Mouse (Mus musculus): ENCODE measurements at regions not wholly inside any gene's neighbourhood (a gene's known extent, or its start where the extent isn't known, plus 50 kb on each side); places are given as distances from the start of the nearest gene placed in this dataset.

DNA sequence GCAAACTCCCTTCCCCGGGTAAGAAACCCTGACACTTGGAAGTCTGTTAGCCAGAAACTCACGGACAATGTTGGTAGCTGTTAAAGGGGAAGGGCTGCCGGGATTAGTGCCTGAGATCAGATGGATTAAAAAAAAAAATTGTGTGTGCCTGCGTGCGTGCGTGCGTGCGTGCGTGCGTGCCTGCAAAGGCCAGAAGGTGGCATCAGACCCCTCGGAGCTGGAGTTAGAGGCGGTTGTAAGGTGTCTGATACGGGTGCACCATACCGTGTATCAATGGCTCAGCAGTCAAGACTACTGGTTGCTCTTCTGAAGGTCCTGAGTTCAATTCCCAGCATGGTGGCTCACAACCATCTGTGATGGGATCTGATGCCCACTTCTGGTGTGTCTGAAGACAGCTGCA is 59.0 kb upstream of the Ccdc167 start:
- WGBS = 78% methylated on average over 14 of the region's 14 CpGs

GRCm38 (mm10) chr17:29773339-29773738 is 56.5 kb upstream of the Ccdc167 start:
- ATAC-seq (ENCODE audit: low FRiP score, low TSS enrichment) (no peak), DNase-seq (peak; percentile 50)
- no peak overlapping the region for H3K4me3 ChIP-seq (replicated peaks; ENCODE audit: low read depth, low read length)
- no peak overlapping the region for H3K4me2 ChIP-seq (ENCODE audit: low read length)
- H3K9ac ChIP-seq (replicated peaks; ENCODE audit: low read length) = no peak overlapping the region
- H3K36me3 ChIP-seq (ENCODE audit: control insufficient read depth, insufficient read depth, low read length) = no peaks in the 10 kb centered on the region
- WGBS = 20% methylated on average over 14 of the region's 14 CpGs
- no peaks in the 10 kb centered on the region for H3K9me3 ChIP-seq (ENCODE audit: control insufficient read depth, low read length)
- H3K27me3 ChIP-seq (ENCODE audit: control insufficient read depth, insufficient read depth, low read length) = no peaks in the 10 kb centered on the region
- H3K4me1 ChIP-seq (ENCODE audit: control insufficient read depth, insufficient read depth, low read length) = no peaks in the 10 kb centered on the region; the same call in 1 of the 2 replicates
- H3K27ac ChIP-seq (replicated peaks; ENCODE audit: low read depth, low read length) = no peak overlapping the region

More for the DNA sequence above, 59.0 kb upstream of the Ccdc167 start:
- H3K4me2 ChIP-seq (ENCODE audit: low read length) = no peak overlapping the region
- no peak overlapping the region for H3K4me3 ChIP-seq (replicated peaks; ENCODE audit: low read depth, low read length)
- no peak overlapping the region for H3K27ac ChIP-seq (replicated peaks; ENCODE audit: low read depth, low read length)
- no peak for DNase-seq
- H3K9me3 ChIP-seq (ENCODE audit: control insufficient read depth, low read length) = no peaks in the 10 kb centered on the region
- no peaks in the 10 kb centered on the region for H3K36me3 ChIP-seq (ENCODE audit: control insufficient read depth, insufficient read depth, low read length)
- H3K9ac ChIP-seq (replicated peaks; ENCODE audit: low read length) = no peak overlapping the region
- no peaks in the 10 kb centered on the region for H3K27me3 ChIP-seq (ENCODE audit: control insufficient read depth, insufficient read depth, low read length)
- no peak for ATAC-seq (ENCODE audit: low FRiP score, low TSS enrichment)
- no peaks in the 10 kb centered on the region; the same call in 1 of the 2 replicates for H3K4me1 ChIP-seq (ENCODE audit: control insufficient read depth, insufficient read depth, low read length)

DNA sequence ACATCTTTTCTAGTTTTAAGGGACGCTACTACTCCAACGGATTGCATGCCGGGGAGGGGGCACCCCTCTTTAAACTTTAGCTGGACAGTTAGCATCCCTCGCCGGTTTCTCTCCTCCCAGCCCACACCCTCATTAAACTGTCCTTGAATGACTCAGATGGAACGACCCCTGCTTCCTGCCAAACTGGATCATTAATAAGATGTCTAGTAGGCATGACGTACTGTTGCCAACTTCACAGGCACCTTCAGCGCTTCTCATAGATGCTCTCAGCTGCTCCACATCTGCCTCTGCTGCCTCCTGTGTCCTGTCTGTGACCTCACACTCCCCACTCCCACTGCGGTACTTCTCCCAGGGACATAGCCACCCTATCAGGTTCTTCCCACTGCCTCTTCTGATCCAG is 54.1 kb upstream of the Ccdc167 start:
- Histone ChIP-seq H3K4me1 (ENCODE audit: control insufficient read depth, insufficient read depth, low read length) (no peaks in the 10 kb centered on the region; the same call in 1 of the 2 replicates), H3K4me3 (replicated peaks; ENCODE audit: low read depth, low read length) (no peak overlapping the region), H3K4me2 (ENCODE audit: low read length) (no peak overlapping the region), H3K9me3 (ENCODE audit: control insufficient read depth, low read length) (no peaks in the 10 kb centered on the region), H3K27ac (replicated peaks; ENCODE audit: low read depth, low read length) (no peak overlapping the region), H3K27me3 (ENCODE audit: control insufficient read depth, insufficient read depth, low read length) (no peaks in the 10 kb centered on the region), H3K9ac (replicated peaks; ENCODE audit: low read length) (no peak overlapping the region), H3K36me3 (ENCODE audit: control insufficient read depth, insufficient read depth, low read length) (no peaks in the 10 kb centered on the region)
- ATAC-seq (ENCODE audit: low FRiP score, low TSS enrichment) (no peak), DNase-seq (no peak)
- 84% methylated on average over 9 of the region's 9 CpGs for whole genome bisulfite sequencing

GRCm38 (mm10) chr17:29769631-29770030 is 52.8 kb upstream of the Ccdc167 start:
- H3K9me3 ChIP-seq (ENCODE audit: control insufficient read depth, low read length) = no peaks in the 10 kb centered on the region

DNA sequence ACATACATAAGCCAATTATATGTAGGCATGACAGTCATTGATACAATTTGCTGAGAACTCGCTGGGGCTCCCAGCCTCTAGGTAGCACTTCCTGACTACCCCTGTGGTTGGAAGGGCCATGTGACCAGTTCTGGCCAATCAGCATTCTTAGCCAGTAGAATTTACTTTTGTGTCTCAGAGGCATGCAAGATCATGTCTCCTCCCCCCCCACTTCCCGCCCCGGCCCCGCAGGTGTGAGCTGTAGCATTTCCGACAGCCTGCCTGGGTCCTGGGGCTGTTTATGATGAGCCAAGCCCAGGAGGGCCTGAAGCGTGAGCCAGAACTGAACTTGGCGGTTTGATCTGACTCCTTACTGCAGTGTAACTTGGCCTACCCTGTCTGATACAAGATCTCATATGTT is 52.3 kb upstream of the Ccdc167 start:
- WGBS = 67% methylated on average over 7 of the region's 7 CpGs

More at GRCm38 (mm10) chr17:29769631-29770030, 52.8 kb upstream of the Ccdc167 start:
- Histone ChIP-seq H3K9ac (replicated peaks; ENCODE audit: low read length) (no peak overlapping the region), H3K27ac (replicated peaks; ENCODE audit: low read depth, low read length) (no peak overlapping the region), H3K36me3 (ENCODE audit: control insufficient read depth, insufficient read depth, low read length) (no peaks in the 10 kb centered on the region), H3K4me3 (replicated peaks; ENCODE audit: low read depth, low read length) (no peak overlapping the region), H3K4me2 (ENCODE audit: low read length) (no peak overlapping the region), H3K4me1 (ENCODE audit: control insufficient read depth, insufficient read depth, low read length) (no peaks in the 10 kb centered on the region; the same call in 1 of the 2 replicates), H3K27me3 (ENCODE audit: control insufficient read depth, insufficient read depth, low read length) (no peaks in the 10 kb centered on the region)
- 89% methylated on average over 10 of the region's 10 CpGs for WGBS
- ATAC-seq (ENCODE audit: low FRiP score, low TSS enrichment) (no peak), DNase-seq (no peak)

DNA sequence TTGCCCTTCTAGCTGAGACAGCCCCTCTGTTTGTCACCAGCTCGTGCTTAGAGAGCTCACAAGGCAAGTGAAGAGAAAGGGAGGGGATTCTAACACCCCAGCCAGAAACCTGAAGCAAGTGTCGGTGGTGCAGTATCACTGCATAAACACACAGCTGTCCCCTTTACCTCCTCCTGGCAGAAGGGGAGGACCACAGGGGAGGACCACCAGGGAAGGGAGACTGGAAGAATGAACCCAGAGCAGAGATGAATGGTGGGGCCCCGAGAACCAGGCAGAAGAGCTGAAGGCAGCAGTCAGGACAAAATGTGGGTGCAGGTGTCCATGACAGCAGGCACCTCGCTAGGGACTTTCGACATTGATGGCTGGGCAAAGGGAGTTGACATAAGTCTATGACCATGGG is 51.8 kb upstream of the Ccdc167 start:
- Histone ChIP-seq H3K4me1 (ENCODE audit: control insufficient read depth, insufficient read depth, low read length) (no peaks in the 10 kb centered on the region; the same call in 1 of the 2 replicates), H3K27me3 (ENCODE audit: control insufficient read depth, insufficient read depth, low read length) (no peaks in the 10 kb centered on the region), H3K27ac (replicated peaks; ENCODE audit: low read depth, low read length) (no peak overlapping the region), H3K9me3 (ENCODE audit: control insufficient read depth, low read length) (no peaks in the 10 kb centered on the region), H3K36me3 (ENCODE audit: control insufficient read depth, insufficient read depth, low read length) (no peaks in the 10 kb centered on the region), H3K9ac (replicated peaks; ENCODE audit: low read length) (no peak overlapping the region), H3K4me3 (replicated peaks; ENCODE audit: low read depth, low read length) (no peak overlapping the region), H3K4me2 (ENCODE audit: low read length) (no peak overlapping the region)
- 71% methylated on average over 5 of the region's 5 CpGs for WGBS
- no peak for ATAC-seq (ENCODE audit: low FRiP score, low TSS enrichment)
- DNase-seq = no peak

More for the DNA sequence above, 52.3 kb upstream of the Ccdc167 start:
- no peak for ATAC-seq (ENCODE audit: low FRiP score, low TSS enrichment)
- H3K36me3 ChIP-seq (ENCODE audit: control insufficient read depth, insufficient read depth, low read length) = no peaks in the 10 kb centered on the region
- no peaks in the 10 kb centered on the region for H3K9me3 ChIP-seq (ENCODE audit: control insufficient read depth, low read length)
- H3K27ac ChIP-seq (replicated peaks; ENCODE audit: low read depth, low read length) = no peak overlapping the region
- H3K4me1 ChIP-seq (ENCODE audit: control insufficient read depth, insufficient read depth, low read length) = no peaks in the 10 kb centered on the region; the same call in 1 of the 2 replicates
- H3K4me2 ChIP-seq (ENCODE audit: low read length) = no peak overlapping the region
- no peaks in the 10 kb centered on the region for H3K27me3 ChIP-seq (ENCODE audit: control insufficient read depth, insufficient read depth, low read length)
- H3K9ac ChIP-seq (replicated peaks; ENCODE audit: low read length) = no peak overlapping the region
- H3K4me3 ChIP-seq (replicated peaks; ENCODE audit: low read depth, low read length) = no peak overlapping the region
- DNase-seq = no peak
